In genomic region chr5:122501101-122502076, GRCm38 (mm10) we compare ENCODE assay signal across 8 mouse cellular contexts. TPM values are rescaled to one million over a fixed set of nuclear protein-coding genes. Genes with fewer than 3 reads are reported as not detected.
A peak's percentile ranks its signal among the peaks of the same experiment; 100 is the strongest.
DNase-seq lines count a peak whose midpoint lies in the region; ATAC-seq and TF ChIP-seq lines count a peak whose summit lies in the region.

No protein-coding gene starts in this region.

- no peaks in the 10 kb centered on the region for H3K9me3 ChIP-seq in midbrain, embryonic 16.5 days (replicated peaks; ENCODE audit: control insufficient read depth, low read length, poor library complexity, severe bottlenecking)
- H3K9me3 ChIP-seq in stomach, embryonic 15.5 days = no peaks in the 10 kb centered on the region

- TF ChIP-seq POLR2A in cortical plate, adult 2 months (IDR thresholded peaks at IDR 0.05; ENCODE audit: extremely low read depth, insufficient read depth, low read length) = no peak
- no peak for TF ChIP-seq POLR2A in liver, adult 2 months (IDR thresholded peaks at IDR 0.05; ENCODE audit: extremely low read depth, insufficient read depth, low read length)

- H3K79me2 ChIP-seq in liver, adult 2 months (ENCODE audit: control insufficient read depth, insufficient read depth, low read length) = peaks cover 18% of the 10 kb centered on the region

- H3K36me3 ChIP-seq in liver, adult 2 months (ENCODE audit: control insufficient read depth, insufficient read depth, low read length) = peaks cover 21% of the 10 kb centered on the region
- no peaks in the 10 kb centered on the region for H3K36me3 ChIP-seq in midbrain, embryonic 16.5 days (ENCODE audit: control insufficient read depth, insufficient read depth, low read length)
- peaks cover 5% of the 10 kb centered on the region; the same call in 1 of the 2 replicates for H3K36me3 ChIP-seq in stomach, embryonic 15.5 days

- H3K4me3 ChIP-seq in cortical plate, adult 2 months (ENCODE audit: insufficient read depth, low read length) = peak overlapping the region; percentile 69
- peak overlapping the region; percentile 99 for H3K4me3 ChIP-seq in liver, adult 2 months (ENCODE audit: insufficient read depth, low read depth, low read length)
- H3K4me3 ChIP-seq in midbrain, embryonic 16.5 days (ENCODE audit: low read depth, low read length) = peak overlapping the region; percentile 96
- peak overlapping the region; percentile 99 for H3K4me3 ChIP-seq in stomach, embryonic 15.5 days (replicated peaks)

- H3K9ac ChIP-seq in liver, adult 2 months (ENCODE audit: low read depth, low read length) = peak overlapping the region; percentile 99
- H3K9ac ChIP-seq in midbrain, embryonic 16.5 days (ENCODE audit: low read depth, low read length) = peak overlapping the region; percentile 98
- H3K9ac ChIP-seq in stomach, embryonic 15.5 days = peak overlapping the region; percentile 99

- under 1% methylated on average over 107 of the region's 113 CpGs for WGBS in liver, adult 2 months
- under 1% methylated on average over 98 of the region's 113 CpGs for WGBS in midbrain, embryonic 16.5 days
- WGBS in stomach, embryonic 15.5 days = under 1% methylated on average over 103 of the region's 113 CpGs

- no peak for TF ChIP-seq CTCF in cortical plate, adult 2 months (IDR thresholded peaks at IDR 0.05; ENCODE audit: extremely low read depth, insufficient read depth, low read length)
- TF ChIP-seq CTCF in liver, adult 2 months (IDR thresholded peaks at IDR 0.05; ENCODE audit: low read depth, low read length) = no peak

- peak overlapping the region; percentile 100 for H3K27ac ChIP-seq in cortical plate, adult 2 months (ENCODE audit: insufficient read depth, low read length)
- peak overlapping the region; percentile 95 for H3K27ac ChIP-seq in liver, adult 2 months (replicated peaks; ENCODE audit: insufficient read depth, low read depth, low read length)
- peak overlapping the region; percentile 99 for H3K27ac ChIP-seq in midbrain, embryonic 16.5 days (ENCODE audit: low read length)
- peak overlapping the region; percentile 99 for H3K27ac ChIP-seq in stomach, embryonic 15.5 days

- peak; percentile 47 for ATAC-seq in midbrain, embryonic 16.5 days
- ATAC-seq in stomach, embryonic 15.5 days (ENCODE audit: insufficient read depth, low FRiP score, low read depth) = peak; percentile 25

- H3K4me2 ChIP-seq in midbrain, embryonic 16.5 days (ENCODE audit: low read length) = peak overlapping the region; percentile 73
- peak overlapping the region; percentile 56 for H3K4me2 ChIP-seq in stomach, embryonic 15.5 days

- no peaks in the 10 kb centered on the region for H3K27me3 ChIP-seq in liver, adult 2 months (ENCODE audit: control insufficient read depth, insufficient read depth, low read length)
- H3K27me3 ChIP-seq in midbrain, embryonic 16.5 days (ENCODE audit: control insufficient read depth, insufficient read depth, low read depth, low read length) = no peaks in the 10 kb centered on the region
- H3K27me3 ChIP-seq in stomach, embryonic 15.5 days (replicated peaks) = no peaks in the 10 kb centered on the region

- DNase-seq in urinary bladder, adult 2 months (ENCODE audit: low spot score) = peak; percentile 61
- no peak for DNase-seq in urinary bladder, postnatal 10 days (ENCODE audit: low spot score)
- DNase-seq in gastrocnemius, postnatal 4 days (ENCODE audit: low spot score in 2 of 2) = peak; percentile 58 to 79
- peak; percentile 52 for DNase-seq in kidney, adult 11 months
- peak; percentile 52 for DNase-seq in liver, adult 2 months (ENCODE audit: extremely low read depth, low read depth, low spot score)

- peaks cover 10% of the 10 kb centered on the region for H3K4me1 ChIP-seq in cortical plate, adult 2 months (ENCODE audit: control insufficient read depth, insufficient read depth, low read length)
- H3K4me1 ChIP-seq in liver, adult 2 months (ENCODE audit: control insufficient read depth, insufficient read depth, low read length) = peaks cover 19% of the 10 kb centered on the region
- peaks cover 40% of the 10 kb centered on the region for H3K4me1 ChIP-seq in midbrain, embryonic 16.5 days (ENCODE audit: control insufficient read depth, insufficient read depth, low read length)
- peaks cover 19% of the 10 kb centered on the region; the same call in 1 of the 2 replicates for H3K4me1 ChIP-seq in stomach, embryonic 15.5 days

RNA-seq across cellular contexts. Expression of gene Atp2a2, which starts 0.6 kb away (rescaled TPM):
- 339 and 500 TPM in 2 replicates for polyA plus RNA-seq in urinary bladder, adult 2 months (2012; rRNA removed)
- polyA plus RNA-seq in cortical plate, adult 2 months (2012; rRNA removed) = 354 and 358 TPM in 2 replicates
- 100 to 1,000 TPM; 250 to 265 TPM for total RNA-seq in gastrocnemius, postnatal 4 days (2021)
- total RNA-seq in liver, adult 2 months (2014; rRNA removed) = 44.6 and 65.4 TPM in 2 replicates
- 46.0 and 50.5 TPM in 2 replicates for polyA plus RNA-seq in liver, adult 2 months (2012; rRNA removed)
- 44.4 and 45.6 TPM in 2 replicates for polyA plus RNA-seq in midbrain, embryonic 16.5 days (2015; fragmentation: Nextera tagmentation; extraction: Ambion mirVana)
- 33.5 and 35.7 TPM in 2 replicates for polyA plus RNA-seq in stomach, embryonic 15.5 days (2015; fragmentation: Nextera tagmentation; extraction: Ambion mirVana)
